Mouse (Mus musculus): ENCODE data around the gene Homer1. TPM values are rescaled to one million over a fixed set of nuclear protein-coding genes. Genes with fewer than 3 reads are reported as not detected.

Homer1 gene
- polyA plus RNA-seq (2012; rRNA removed): 0.67 and 0.74 TPM in 2 replicates

DNA sequence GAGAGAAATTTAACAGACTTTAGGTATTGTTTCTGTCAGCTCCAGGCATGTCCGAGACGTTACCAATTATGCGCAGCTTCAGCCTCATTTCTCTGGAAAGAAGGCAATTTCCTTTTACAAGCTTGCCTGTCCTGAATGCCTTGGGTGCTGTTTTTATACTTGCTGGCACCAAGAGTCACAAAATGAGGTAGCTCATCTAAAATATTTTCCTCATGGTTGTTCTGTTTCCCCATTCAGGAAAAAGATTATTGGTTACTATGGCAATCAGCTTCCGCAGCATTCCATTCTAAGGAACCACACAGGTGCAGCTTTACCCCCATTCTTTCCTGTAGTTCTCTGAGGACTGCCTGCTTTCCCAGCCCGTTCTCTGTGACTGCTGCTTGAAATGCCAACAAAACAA lies at the start of gene Homer1:
Gene Homer1 (plus strand): TSS at position 320 of the 400 bp plus-strand sequence.

Other genes with a start within 250 kb of the Homer1 start
- 0.31 and 0.68 TPM in 2 replicates for gene Cmya5, start 154.9 kb upstream of the Homer1 start, polyA plus RNA-seq (2012; rRNA removed)
- gene Tent2, start 107.2 kb upstream of the Homer1 start, polyA plus RNA-seq (2012; rRNA removed): 2.3 and 3.2 TPM in 2 replicates
- 1.9 and 3.0 TPM in 2 replicates for gene Jmy, start 200.2 kb downstream of the Homer1 start, polyA plus RNA-seq (2012; rRNA removed)

Measured in stomach, adult 2 months (tissue).